Mouse (Mus musculus) hematopoietic stem cell, adult 5-6 weeks (primary cell): ENCODE measurements around the gene Rab7b. TPM values are rescaled to one million over a fixed set of nuclear protein-coding genes. Genes with fewer than 3 reads are reported as not detected.

Source experiments
- ATAC-seq, 2 experiments: fragments of 125-278 bp in 1 of 2; replicated peaks in 1 of 2; 2 replicates each; pipeline ENCODE4 v1.8.0; 2016 to 2017; ENCODE audit warnings: inconsistent platforms in 2 of 2, mild to moderate bottlenecking in 2 of 2, moderate number of reproducible peaks in 2 of 2, low read depth in 1 of 2, moderate TSS enrichment in 1 of 2; ENCODE audit not compliant: low FRiP score in 2 of 2, poor library complexity in 2 of 2, severe bottlenecking in 2 of 2, insufficient read depth in 1 of 2, low TSS enrichment in 1 of 2
- total RNA-seq: library from RNA; stranded (forward); fragments of 172-1452, 232-1000 nt; gene quantifications from 2 replicates; pipeline ENCODE4 v1.2.3, GENCODE M21; 2017

The Rab7b gene
- total RNA-seq, 1 experiment from 2014 or later: 4.5 TPM

- no peak for ATAC-seq
Measured at GRCm38 (mm10) chr1:131718952-131719694, 30.6 kb downstream of the Rab7b start.

GRCm38 (mm10) chr1:131721989-131722388 lies 33.5 kb downstream of the Rab7b start:
- no peak for ATAC-seq

- no peak for ATAC-seq
Measured at GRCm38 (mm10) chr1:131723549-131723948, 35.1 kb downstream of the Rab7b start.

- no peak for ATAC-seq
Measured at GRCm38 (mm10) chr1:131726586-131726985, 38.1 kb downstream of the Rab7b start.

- ATAC-seq: no peak
Measured at GRCm38 (mm10) chr1:131730639-131731437, 42.3 kb downstream of the Rab7b start.

GRCm38 (mm10) chr1:131733474-131734180 lies 45.1 kb downstream of the Rab7b start:
- ATAC-seq: no peak

- ATAC-seq: no peak
Measured at GRCm38 (mm10) chr1:131734657-131735273, 46.3 kb downstream of the Rab7b start.

- ATAC-seq: peak; percentile 52 to 63; a peak in 3 of 4 replicates
Measured at GRCm38 (mm10) chr1:131736494-131736893, 48.0 kb downstream of the Rab7b start.

- ATAC-seq: no peak
Measured at GRCm38 (mm10) chr1:131737269-131737668, 48.8 kb downstream of the Rab7b start.

GRCm38 (mm10) chr1:131738760-131739159 lies 50.3 kb downstream of the Rab7b start:
- ATAC-seq: peak; percentile 56 to 60

- no peak for ATAC-seq
Measured at GRCm38 (mm10) chr1:131739481-131740160, 51.1 kb downstream of the Rab7b start.

- no peak for ATAC-seq
Measured at GRCm38 (mm10) chr1:131743868-131744464, 55.5 kb downstream of the Rab7b start, which contains the start of gene Slc26a9. Gene Slc26a9 (plus strand): TSS chr1:131744022.

GRCm38 (mm10) chr1:131745391-131745790 lies 56.9 kb downstream of the Rab7b start:
- ATAC-seq: no peak

GRCm38 (mm10) chr1:131747761-131748160 lies 59.3 kb downstream of the Rab7b start:
- ATAC-seq: no peak

- no peak for ATAC-seq
Measured at GRCm38 (mm10) chr1:131748636-131749035, 60.1 kb downstream of the Rab7b start.

GRCm38 (mm10) chr1:131749706-131750545 lies 61.4 kb downstream of the Rab7b start:
- 0 out of 4 replicates have a peak, but pooled peaks have one; percentile 17 to 26 for ATAC-seq
